Mouse (Mus musculus): ENCODE measurements at regions not wholly inside any gene's neighbourhood (a gene's known extent, or its start where the extent isn't known, plus 50 kb on each side); places are given as distances from the start of the nearest gene placed in this dataset.
"Not testable (repeated sequence)": the region's sequence is repeated elsewhere in the genome, so short reads cannot be mapped to it uniquely, and the experiment has no call there.

DNA sequence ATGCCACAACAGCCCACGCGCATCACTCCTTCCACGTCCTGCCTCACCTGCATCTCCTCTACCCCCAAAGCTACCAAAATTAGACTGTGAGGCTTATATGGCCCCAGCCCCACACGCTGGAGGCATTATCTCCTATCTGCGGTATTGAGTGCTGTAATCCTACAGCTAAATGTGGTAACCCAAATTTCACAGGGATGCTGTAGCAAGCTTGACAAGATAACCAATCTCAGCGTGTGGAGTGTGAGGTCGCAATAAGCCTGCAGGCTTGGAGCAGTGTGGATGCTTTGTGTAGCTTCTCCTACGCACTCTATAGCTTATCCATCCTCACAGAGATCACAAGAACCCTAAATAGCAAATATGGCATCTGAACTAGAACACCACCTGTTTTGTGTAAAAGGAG is 251.2 kb upstream of the Kcnh8 start:
- no peak for DNase-seq

DNA sequence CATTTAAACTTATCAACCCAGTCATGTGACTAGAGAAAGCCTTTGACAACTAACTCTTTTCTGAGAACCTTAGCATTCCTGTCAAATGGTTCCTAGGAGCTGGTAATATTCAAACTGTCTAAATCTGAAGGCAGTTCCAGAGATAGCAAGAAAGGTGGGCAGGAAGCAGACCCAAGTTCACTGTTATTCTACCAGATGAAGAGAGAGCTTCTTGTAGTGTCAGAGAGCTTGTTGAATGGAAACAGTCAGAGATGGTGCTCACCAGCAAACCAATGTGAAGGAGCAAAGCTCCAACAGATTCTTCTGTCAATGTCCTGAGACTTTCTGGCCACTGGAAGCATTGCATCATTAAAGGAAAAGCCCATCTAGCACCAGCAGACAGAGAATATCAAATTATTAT is 251.8 kb upstream of the Kcnh8 start:
- no peak for DNase-seq

DNA sequence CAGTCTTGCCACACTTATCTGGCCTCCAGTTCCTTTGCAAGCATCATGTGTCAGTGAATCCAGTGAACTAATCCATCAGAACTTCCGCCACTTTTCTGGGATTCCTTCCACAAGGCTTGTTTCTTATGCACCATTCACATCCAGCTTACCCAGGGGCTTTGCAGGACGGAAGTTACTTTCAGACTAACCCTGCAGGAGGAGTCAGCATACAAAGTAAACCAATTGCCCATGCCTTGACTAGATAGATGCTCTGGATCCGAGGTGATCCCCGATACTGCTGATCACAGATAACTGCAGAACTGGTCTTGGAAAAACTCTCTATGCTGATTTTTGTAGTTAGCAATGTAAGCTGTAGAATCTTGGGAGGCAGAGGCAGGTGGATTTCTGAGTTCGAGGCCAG is 252.6 kb upstream of the Kcnh8 start:
- no peak for DNase-seq

DNA sequence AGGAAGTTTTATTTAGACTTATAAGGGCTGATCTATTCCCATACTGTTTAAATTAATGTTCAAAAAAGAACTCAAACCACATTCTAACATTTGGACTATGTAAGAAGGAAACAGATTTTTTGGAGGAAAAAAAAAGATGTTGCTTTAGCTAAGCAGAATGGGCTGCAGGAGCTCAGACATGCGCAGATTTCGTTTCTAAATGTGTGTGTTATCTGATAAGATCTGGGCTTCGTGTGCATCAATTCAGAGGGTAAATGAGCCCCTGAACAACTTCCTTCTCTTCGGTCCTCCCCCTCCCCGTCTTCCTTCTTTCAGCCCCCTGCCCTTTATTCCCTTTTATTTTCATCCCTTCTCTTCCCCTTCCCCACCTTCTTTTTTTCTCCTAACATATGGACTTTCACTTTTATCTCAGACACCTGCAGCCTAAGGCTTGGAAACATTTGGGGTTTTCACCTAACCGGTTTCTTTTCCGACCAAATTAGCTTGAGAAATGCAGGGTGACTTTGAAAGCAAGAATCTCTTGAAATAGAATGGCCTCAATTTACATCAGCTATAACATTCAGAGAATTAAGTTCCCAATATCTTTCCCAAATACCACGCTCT is 253.9 kb upstream of the Kcnh8 start:
- DNase-seq: no peak

DNA sequence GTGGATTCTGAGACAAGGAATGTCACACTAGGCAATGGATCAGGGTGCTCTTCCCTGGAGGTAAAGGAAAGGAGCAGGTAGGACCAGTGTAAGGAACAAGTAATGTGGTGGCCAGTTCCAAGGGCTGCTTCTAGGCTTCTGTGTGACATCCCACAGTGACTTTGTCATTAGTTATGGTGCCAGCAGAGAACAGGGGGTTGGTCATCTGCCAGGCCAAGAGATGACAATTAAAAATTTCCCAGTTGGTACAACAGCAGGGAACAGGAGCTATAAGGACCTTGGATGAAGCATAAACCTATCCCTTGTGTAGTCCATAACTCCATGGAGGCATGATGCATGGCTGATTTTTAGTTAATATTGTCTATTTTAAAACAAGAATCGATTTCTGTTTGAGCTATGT is 281.9 kb upstream of the Kcnh8 start:
- no peak for DNase-seq

DNA sequence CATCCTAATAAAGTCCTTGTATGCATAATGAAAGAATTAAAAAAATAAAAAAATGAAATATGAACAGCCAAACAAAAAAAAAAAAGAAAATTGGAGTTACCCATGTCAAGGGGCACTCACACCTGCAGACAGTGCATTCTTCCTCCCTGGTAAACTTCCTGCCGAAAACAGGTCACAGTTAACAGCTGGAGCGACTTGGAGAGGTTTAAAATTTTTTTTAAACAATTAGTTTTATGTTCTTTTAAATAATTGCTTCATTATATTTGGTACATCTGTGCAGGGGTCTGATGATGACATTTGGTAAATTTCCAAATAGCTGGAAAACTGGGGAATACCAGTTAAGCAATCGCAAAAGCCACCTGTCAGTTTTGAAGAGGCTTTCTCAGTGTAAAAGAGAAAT is 285.5 kb upstream of the Kcnh8 start:
- DNase-seq: no peak

DNA sequence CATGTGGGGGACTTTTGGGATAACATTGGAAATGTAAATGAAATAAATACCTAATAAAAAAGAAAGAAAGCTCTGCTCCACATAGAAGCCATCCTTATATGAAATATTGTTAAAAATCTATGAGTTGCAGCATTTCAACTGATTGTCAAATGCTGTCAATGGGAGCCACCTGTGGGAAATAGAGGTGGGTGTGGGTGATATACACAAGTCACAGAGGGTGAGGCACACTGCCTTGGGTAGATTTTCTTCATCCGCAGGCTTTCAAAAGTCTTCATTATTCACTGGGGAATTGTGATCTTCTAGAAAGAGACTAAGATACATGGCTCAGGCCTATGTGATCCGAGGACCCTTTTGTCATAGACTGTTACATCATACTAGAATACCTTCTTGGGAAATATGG is 286.6 kb upstream of the Kcnh8 start:
- DNase-seq: no peak

DNA sequence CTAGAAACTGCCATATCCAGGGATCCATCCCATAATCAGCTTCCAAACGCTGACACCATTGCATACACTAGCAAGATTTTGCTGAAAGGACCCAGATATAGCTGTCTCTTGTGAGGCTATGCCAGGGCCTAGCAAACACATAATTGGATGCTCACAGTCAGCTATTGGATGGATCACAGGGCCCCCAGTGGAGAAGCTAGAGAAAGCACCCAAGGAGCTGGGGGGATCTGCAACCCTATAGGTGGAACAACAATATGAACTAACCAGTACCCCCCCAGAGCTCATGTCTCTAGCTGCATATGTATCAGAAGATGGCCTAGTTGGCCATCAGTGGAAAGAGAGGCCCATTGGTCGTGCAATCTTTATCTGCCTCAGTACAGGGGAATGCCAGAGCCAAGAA is 287.1 kb upstream of the Kcnh8 start:
- DNase-seq: not testable (repeated sequence)

DNA sequence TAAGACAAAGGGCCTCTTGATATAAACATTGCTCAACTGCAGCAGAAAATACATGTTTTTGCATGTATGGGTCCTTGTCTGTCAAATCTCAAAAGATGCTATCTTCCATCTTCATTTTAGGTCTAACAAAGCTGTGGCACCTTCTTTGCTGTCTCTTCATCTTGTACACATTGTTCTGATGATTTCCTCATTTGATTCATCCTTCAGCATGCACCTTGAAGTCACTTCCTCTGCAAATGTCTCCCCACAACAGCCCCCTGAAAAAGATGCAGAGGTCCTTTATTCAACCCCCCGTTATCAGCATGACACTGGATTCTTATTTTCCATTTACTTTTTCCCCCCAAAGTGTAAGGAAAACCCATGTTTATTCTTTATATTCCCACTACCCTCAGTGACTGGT is 290.5 kb upstream of the Kcnh8 start:
- DNase-seq: no peak

DNA sequence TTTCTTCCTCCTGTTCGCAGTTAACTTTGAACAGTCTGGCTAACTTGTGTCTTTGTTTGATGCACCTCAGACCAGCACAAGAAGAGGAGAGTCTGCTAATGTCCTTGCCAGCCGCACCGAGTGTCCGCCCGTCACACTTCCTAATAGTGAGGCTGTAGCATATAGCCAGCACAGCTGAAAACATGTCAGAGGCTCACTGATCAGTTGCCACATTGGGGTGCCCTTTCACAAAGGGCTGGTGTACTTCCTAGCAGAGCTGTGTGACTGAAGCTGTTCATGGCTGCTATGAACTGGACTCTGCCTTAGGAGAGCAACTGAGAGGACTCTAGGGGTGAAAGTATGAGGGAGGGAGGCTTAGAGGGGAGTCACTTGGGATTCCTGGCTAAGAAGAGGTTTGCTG is 293.7 kb upstream of the Kcnh8 start:
- DNase-seq: no peak

DNA sequence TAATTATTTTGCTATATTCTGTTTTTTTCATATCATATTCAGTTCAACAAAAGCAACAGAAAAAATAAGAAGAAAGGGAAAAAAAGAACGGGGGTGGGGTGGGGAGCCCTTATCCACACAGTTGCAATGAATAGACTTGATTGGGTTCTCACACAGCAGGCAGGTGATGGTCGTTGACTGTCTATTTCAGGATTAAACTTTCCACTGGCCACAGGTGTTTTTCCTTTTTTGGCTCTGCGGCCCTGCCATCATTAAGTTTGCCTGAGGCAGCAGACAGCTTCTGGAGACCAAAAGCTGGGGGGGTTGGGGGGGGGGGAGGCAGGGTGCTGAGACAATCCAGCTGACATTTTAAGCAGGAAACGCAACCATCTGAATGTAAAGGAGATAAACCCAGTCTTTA is 298.4 kb upstream of the Kcnh8 start:
- no peak for DNase-seq

DNA sequence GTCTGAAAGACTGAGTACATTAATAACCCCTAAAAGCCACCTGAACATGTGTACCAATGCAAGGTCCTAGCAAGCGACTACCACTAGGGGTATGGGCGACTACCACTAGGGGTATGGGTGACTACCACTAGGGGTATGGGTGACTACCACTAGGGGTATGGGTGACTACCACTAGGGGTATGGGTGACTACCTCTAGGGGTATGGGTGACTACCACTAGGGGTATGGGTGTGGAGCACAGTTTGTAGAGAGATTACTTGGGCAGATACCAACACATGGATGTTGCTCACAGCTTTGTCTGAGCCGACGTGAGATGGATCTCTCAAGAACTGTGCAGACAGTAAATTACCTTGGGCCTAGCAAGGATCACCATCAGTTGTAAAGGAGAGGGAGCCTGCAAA is 299.2 kb upstream of the Kcnh8 start:
- no peak for DNase-seq

DNA sequence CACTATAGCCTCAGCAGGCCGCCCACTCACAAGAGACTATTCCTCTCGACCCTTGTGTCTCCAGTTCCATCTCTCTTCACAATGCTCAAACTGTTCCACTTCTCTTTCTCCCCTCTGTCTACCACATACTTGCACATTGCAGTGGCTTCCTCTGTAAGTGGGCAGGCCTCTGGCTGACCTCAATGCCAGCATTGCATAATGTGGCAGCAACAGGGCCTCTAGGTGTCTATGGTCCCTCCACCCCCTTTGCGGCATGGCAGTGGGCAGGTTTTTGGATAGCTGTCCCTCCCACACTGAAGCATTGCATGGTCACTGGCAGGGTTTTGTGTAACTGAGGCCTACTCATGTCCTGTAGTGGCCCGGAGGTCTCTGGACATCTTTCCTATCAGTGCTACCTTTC is 302.7 kb upstream of the Kcnh8 start:
- no peak for DNase-seq

DNA sequence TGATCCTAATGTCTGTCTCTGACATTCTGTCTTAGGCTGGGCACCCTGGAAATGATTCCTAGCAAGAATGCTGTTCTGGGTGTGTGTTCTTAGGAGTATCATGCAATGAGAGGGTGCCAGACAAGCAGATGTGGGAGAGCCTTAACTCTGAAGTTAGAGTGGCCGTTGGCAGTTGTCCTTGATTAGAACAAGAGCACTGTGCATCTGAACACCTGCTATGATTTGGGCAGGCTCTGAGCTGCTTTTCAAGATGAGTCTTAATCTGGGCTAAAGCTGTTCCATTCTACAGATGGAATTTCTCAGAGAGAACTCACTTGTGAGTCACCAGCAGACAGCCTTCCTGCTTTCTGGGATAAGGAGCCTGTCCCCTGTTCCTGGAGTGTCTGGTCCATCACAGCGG is 317.1 kb upstream of the Kcnh8 start:
- peak; percentile 55 for DNase-seq

DNA sequence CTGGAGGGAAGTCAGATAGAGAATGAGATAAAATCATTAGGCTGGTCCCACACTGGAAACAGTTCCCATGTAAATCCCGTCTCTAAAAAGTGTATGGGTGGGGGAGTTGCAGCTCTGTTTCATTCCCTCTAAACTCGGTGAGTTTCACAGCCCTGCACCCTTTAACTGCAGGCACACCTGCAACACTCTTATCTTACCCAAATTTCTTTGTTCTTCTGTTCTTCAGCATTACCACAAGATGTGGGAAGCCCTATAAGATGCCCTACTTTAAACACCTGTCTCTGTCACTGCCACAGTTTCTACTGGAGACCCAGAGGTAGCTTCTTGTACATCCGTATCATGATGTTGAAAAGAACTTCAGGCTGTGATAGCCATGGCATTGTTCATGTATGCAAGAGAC is 320.2 kb upstream of the Kcnh8 start:
- peak; percentile 51 for DNase-seq

DNA sequence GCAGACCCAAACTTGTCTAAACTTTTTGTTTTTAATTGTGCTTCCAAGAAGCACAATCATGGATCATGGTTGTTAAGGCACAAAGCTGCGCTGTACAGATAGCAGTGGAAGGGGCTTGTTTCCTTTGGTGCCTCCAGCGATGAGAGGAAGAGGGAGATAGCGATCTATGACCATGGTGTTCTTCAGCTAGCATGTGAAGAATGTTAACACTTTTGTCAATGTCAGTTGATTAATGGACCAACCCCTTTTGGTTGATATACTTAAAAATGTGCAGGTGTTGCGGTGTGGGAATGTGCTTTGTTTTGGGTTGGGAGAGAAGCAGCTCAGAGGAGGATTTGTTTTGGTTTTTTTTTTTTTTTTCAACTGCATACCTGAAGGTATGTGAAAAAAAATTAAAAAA is 324.0 kb upstream of the Kcnh8 start:
- DNase-seq: no peak

DNA sequence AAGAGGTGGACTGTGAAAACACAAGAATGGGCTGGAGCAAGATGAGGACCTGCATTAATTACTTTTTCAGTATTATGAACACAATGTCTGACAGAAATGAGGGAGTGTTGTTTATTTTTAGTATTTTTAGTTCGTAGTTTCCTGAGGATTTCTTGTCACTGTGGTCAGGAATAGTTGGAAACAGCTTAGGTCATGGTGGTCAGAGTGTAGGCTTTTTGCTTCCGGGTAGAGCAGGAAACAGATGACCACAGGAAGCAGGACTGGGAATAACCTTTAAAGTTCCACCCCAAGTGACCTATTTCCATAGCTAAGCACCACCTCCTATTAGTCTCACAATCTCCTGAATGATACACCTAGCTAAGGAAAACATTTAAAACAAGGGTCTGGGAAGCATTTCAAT is 333.7 kb upstream of the Kcnh8 start:
- DNase-seq: no peak

DNA sequence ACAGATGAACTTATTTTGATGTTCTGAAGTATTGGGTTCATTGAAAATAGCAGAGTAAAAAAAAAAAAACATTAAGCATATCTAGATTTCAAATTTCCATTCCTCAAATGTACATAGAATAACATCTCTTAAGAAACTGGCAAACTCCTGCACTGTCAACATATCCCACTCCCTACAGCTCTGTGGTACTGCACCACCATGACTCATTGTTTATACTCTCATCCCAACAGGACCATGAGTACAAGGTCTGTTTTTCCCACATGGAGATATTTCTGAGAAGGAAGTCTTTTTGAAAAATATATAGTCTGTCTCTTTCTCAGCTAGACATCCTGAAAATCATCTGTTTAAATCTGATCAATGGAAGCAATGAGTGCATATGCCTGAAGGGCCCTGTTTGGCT is 351.2 kb upstream of the Kcnh8 start:
- DNase-seq: no peak

DNA sequence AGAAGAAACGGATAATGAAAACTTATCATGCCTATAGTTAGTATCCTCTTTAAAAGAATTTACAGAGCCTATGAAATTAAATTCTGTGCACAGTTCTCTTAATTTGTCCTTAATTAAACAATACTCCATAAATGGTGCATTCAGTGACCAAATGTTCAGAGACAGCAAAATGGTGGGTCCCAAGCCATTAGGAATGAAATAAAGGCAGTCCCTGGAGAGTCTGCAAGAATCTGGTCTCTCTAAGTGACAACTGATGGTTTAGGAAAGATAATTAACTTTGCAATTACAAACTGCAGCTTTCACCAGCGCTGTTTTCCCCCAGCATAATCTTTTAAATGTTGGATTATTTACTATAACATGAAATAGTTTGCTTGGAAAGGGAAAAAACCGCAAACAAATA is 376.9 kb upstream of the Kcnh8 start:
- DNase-seq: no peak

DNA sequence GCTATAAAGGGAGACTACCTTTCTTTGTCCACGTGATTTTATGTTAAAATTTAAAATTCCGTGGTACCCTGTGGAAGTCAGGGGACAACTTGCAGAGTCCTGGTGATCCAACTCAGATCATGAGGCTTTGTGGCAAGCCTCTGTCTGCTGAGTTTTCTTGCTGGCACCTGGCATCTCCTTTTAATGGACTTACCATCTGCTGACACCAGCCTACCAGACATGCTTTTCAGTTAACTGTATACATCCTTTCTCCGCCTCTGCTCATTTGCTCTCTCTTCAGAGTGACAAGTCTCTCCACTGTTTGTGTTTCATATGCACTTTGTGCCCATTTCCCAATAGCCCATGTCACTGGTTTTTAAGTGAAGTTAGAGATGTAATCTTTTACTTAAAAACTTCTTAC is 382.1 kb upstream of the Kcnh8 start:
- no peak for DNase-seq

DNA sequence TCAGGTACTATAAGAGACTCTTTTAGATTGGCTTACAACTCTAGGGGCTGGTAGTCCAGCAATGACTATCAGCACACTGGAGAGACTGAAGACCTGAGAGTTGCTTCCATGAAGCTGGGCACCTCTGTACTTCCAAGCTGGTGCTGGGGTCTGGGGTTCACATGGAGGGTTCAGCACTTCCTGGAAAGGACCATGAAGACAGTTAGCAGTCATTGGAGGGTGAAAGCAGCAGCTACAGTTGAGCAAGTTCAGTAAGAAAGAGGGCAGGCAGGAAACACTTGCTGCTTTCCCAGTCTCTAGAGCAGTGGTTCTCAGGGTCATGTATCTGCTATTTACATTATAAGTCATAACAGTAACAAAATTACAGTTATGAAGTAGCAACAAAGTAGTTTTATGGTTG is 384.3 kb upstream of the Satb1 start:
- no peak for DNase-seq

DNA sequence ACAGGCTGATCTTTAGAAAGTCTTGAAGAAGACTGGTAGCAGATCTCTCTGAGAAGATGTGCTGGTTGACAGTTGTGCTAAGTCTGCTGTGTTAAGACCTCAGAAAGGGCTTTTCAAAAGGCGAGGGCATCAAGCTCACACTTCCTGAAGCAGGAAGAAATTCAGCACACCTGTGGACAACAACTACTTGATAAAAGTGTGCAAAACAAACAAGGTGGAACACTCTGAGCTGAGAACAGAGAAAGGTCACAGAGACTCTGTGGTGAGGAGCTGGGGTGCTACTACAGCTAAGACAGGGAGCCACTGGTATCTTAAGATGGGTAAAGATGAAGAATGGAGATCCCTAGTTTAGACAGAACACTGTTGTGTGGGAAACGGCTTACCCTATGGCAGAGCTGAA is 379.9 kb upstream of the Satb1 start:
- no peak for DNase-seq

DNA sequence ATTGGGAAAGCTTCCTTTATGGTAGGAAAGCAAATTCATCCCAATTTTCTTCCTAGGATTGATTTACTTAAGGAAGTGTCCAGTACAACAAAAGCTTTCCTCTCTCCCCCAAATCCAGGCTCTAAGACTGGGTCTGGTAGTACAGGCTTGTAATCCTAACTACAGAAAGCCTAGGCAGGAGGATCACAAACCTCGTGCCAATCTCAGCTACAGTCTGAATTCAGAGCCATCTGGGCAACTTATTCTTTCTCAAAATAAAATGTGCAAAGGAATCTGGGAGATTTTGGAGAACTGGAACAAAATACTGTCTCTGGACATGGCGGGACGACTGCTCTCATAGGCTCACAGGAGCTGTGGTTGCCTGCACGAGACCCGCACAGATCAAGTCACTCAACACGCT is 377.4 kb upstream of the Satb1 start:
- no peak for DNase-seq

DNA sequence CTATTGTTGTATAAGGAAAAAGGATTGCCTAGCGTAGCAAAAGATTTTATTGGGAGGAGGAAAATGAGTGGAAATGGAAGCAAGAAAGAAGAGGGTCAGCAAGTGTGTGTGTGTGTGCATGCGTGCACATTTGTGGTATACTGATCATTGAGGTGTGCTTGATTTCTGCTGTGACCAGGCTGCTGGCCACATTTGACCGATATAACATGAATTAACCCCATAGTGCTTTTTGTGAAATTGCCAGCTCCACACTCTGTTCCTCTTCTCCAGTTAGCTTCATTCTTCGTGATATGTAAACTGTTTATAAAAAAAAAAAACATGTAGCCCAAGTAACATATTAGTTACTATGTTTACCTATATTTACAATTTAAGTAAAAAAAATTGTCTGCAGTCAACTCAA is 364.6 kb upstream of the Satb1 start:
- DNase-seq: no peak

DNA sequence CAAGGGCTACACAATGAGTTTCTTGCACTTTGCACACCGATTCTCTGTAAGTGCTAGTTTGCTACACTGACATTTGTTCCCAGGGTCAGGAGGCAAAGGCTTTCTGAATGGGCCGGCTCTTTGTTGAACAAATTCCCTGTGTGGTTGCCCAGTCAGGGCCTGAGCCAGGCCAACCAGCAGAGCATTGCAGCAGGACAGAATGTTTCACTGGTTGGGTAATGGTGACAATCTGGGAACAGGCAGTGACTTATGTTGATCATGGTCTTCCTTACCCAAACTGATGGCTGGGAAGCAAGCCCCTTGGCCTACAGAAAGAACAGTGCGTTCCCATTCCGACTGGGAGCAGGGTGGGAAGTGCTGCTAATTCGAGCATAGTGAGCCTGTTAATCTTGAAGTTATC is 363.7 kb upstream of the Satb1 start:
- DNase-seq: no peak

DNA sequence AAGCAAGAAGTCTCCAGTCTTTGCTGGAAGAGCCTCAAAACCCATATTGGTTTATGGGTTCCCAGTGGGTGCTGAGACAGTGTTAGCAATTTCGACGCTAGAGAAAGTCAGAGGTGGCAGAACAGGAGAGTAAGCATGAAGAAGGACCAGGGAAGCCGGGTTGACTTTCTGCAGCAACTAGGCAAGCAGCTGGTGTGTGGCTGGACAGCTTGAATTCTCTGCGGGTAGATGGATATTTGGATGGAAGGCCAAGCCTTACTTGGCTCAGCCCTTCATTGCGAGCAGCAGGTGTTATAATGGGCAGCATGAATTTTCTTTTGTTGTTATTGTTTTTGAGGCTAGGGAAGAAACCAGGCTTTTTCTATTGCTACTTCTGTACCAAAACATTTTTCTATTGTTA is 362.7 kb upstream of the Satb1 start:
- no peak for DNase-seq
